Mouse (Mus musculus) liver, adult 2 months (tissue): Measurements from ENCODE around the gene Metrn. TPM values are rescaled to one million over a fixed set of nuclear protein-coding genes. Genes with fewer than 3 reads are reported as not detected.

Source experiments
- DNase-seq: peaks from one replicate; pipeline ENCODE4 v3.0.0-alpha.2; 2011; ENCODE audit warnings: low read depth, low spot score; ENCODE audit errors: extremely low read depth
- H3K27ac ChIP-seq: fragments of 200-500 bp; replicated peaks from 2 replicates; pipeline ENCODE4 v1.5.1; 2012; ENCODE audit warnings: low read depth, mild to moderate bottlenecking, control low read depth, inconsistent platforms, low read length; ENCODE audit not compliant: insufficient read depth
- H3K27me3 ChIP-seq: fragments of 200-500 bp; 2 replicates; pipeline ENCODE4 v1.6.1; 2012; ENCODE audit warnings: mild to moderate bottlenecking, moderate library complexity, low read length, inconsistent platforms; ENCODE audit not compliant: control insufficient read depth, insufficient read depth
- H3K36me3 ChIP-seq: fragments of 200-500 bp; 2 replicates; pipeline ENCODE4 v1.6.1; 2012; ENCODE audit warnings: low read length, inconsistent platforms; ENCODE audit not compliant: control insufficient read depth, insufficient read depth
- H3K4me1 ChIP-seq: fragments of 200-500 bp; 2 replicates; pipeline ENCODE4 v1.6.1; 2011; ENCODE audit warnings: low read length; ENCODE audit not compliant: control insufficient read depth, insufficient read depth
- H3K4me3 ChIP-seq: fragments of 200-500 bp; 2 replicates; pipeline ENCODE4 v1.5.1; 2011; ENCODE audit warnings: low read depth, mild to moderate bottlenecking, control low read depth, low read length, moderate library complexity; ENCODE audit not compliant: insufficient read depth
- H3K79me2 ChIP-seq: fragments of 200-500 bp; 2 replicates; pipeline ENCODE4 v1.6.1; 2012; ENCODE audit warnings: inconsistent platforms, mild to moderate bottlenecking, low read length, moderate library complexity; ENCODE audit not compliant: control insufficient read depth, insufficient read depth
- H3K9ac ChIP-seq: fragments of 200-500 bp; 2 replicates; pipeline ENCODE4 v1.6.1; 2012; ENCODE audit warnings: low read depth, mild to moderate bottlenecking, control low read depth, inconsistent platforms, low read length
- CTCF ChIP-seq: fragments of 200-500 bp; IDR thresholded peaks from 2 replicates; pipeline ENCODE4 v1.5.1; 2011; ENCODE audit warnings: low read depth, low read length, control low read depth
- POLR2A ChIP-seq: fragments of 200-500 bp; IDR thresholded peaks from 2 replicates; pipeline ENCODE4 v1.6.1; 2011; ENCODE audit warnings: low read length, control low read depth; ENCODE audit not compliant: insufficient read depth; ENCODE audit errors: extremely low read depth
- WGBS: fragments of 180-500 bp; shearing (Covaris S2); methylation state at CpG from one replicate; pipeline ENCODE4 v1.1.7; 2018; 5-methylcytosine and 5-hydroxymethylcytosine counted together
- polyA plus RNA-seq: library from polyadenylated mRNA; depleted of rRNA; stranded (reverse); fragments of >200 nt; gene quantifications from 2 replicates; pipeline ENCODE4 v1.2.3, GENCODE M21; 2012
- total RNA-seq: library from RNA; depleted of rRNA; stranded (reverse); fragments of >200 nt; gene quantifications from 2 replicates; pipeline ENCODE4 v1.2.3, GENCODE M21; 2014

Metrn gene
- total and polyA plus RNA-seq, 2 experiments: 21.6 to 22.2 TPM

DNA sequence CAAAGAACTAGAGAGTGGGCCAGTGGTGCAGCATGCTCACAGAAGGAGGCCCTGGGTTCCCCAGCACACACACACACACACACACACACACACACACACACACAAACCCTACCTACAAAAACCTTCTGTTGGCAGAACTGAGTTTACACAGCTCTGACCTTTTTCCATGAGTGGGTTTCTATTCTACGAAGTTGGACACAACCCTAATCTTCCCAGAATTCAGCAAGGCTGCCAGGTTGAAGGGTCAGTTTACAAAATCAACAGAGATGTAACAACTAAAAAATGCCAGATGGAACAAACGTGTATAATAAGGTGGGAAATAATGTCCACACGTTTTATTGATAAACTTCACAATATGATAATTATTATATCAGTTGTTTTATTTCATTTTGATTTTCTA is 39.2 kb downstream of the Metrn start:
- H3K36me3 ChIP-seq: no peaks in the 10 kb centered on the region
- H3K79me2 ChIP-seq: no peaks in the 10 kb centered on the region
- TF ChIP-seq POLR2A (no peak), CTCF (no peak)
- no peak overlapping the region for H3K4me3 ChIP-seq
- DNase-seq: no peak
- no peaks in the 10 kb centered on the region for H3K4me1 ChIP-seq
- 25% methylated on average over 3 of the region's 3 CpGs for WGBS
- no peak overlapping the region for H3K9ac ChIP-seq
- no peaks in the 10 kb centered on the region for H3K27me3 ChIP-seq
- H3K27ac ChIP-seq: no peak overlapping the region

DNA sequence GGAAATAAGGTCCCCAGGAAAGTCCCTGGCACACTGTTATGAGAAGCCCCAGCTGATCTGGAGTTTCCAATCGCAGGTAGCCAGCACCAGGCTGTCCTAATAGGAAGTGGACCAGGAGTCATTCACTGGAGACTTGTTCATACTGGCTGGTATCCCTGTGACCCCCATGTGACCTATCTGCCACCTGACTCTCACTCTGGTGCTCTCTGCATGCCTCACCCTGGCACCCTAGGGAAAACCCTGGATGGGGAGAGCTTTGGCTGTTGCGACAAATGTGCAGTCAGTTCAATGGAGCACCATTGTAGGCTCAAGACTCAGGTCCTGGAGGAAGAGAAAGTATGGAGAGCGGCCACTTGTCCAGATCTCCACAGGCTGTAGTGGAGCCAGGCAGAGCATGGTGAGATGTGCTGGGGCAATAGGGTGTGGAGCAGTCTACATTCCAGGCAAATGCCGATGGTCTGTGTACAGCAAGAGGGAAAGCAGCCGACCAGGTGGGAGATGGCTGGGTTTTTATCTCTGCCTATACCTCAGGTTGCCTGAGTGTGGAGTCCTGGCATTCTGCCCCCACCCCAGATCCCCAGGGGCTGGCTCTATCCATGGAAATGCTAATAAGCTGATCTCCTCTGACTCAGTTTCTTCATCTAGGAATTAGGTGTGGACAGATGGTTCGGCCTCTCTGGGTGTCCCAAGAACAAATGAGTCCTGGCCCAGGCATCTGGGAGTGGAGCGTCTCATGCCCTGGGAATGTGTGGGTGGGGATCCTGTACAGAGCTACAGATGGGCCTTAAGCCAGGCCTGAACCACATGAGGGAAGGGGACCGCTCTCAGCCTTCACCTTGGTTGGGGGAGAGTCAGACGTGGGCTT is 40.3 kb downstream of the Metrn start:
- Histone ChIP-seq H3K79me2 (no peaks in the 10 kb centered on the region), H3K9ac (no peak overlapping the region), H3K4me1 (no peaks in the 10 kb centered on the region), H3K36me3 (no peaks in the 10 kb centered on the region), H3K27me3 (no peaks in the 10 kb centered on the region), H3K4me3 (no peak overlapping the region), H3K27ac (no peak overlapping the region)
- no peak for DNase-seq
- WGBS: 75% methylated on average over 9 of the region's 9 CpGs
- TF ChIP-seq POLR2A (no peak), CTCF (no peak)

DNA sequence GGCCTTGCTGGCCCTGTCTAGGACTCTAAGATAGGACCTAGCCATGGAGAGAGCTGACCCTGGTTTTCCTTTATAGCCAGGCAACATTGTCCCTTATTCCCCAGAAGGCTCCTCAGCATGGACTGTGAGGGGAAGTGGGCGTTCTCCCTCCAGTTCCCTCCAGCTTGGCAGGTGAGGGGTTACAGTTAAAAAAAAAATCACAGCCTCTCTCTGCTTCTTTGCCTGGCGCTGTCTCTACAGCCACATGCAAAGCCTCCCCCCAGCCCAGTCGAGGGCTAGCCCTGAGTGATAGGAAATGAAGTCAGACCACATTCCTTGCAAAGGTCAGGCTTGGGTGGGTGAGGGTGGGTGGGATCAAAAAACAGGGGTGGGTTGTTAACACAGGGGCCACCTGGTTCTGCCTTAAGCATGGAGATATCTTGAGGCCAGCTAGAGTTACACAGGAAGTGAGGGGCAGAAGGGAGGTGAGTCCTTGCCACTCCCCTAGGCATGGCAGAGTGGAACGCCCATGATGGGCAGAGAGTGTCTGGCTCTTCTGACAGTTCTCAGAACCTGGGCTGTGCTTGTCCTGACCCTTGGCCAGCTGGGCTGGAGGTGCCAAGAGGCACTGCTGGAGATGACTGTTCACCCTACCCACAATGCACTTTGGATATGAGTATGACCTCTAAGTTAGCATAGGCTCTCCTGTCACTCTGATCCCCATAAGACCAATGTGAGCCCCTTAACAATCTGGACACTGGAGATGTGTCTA is 41.1 kb downstream of the Metrn start:
- 39% methylated on average over 4 of the region's 4 CpGs for WGBS
- Histone ChIP-seq H3K79me2 (no peaks in the 10 kb centered on the region), H3K27me3 (no peaks in the 10 kb centered on the region), H3K4me3 (no peak overlapping the region), H3K27ac (no peak overlapping the region), H3K36me3 (no peaks in the 10 kb centered on the region), H3K4me1 (no peaks in the 10 kb centered on the region), H3K9ac (no peak overlapping the region)
- no peak for DNase-seq
- TF ChIP-seq CTCF: no peak
- no peak for TF ChIP-seq POLR2A

DNA sequence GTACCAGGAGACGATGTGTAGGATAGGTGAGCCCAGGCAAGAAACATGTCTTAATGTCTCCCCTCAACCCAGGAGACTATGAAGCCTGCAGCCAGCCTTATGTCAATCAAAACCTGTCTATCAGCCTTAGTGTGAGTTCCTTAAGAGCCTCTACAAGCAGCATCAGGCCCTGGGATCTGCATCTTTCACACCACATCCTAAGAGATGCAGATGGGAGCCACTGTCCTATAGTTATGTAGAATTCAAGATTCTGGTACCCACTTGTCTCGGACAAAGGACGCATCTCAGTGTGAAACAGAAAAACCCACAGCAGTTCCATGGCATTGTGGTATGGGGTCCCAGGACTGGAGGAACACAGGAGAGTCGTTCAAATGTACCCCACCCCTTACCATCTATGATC is 41.9 kb downstream of the Metrn start:
- no peak overlapping the region for H3K4me3 ChIP-seq
- WGBS: 76% methylated on average over 4 of the region's 4 CpGs
- TF ChIP-seq POLR2A (no peak), CTCF (no peak)
- DNase-seq: no peak
- H3K27me3 ChIP-seq: no peaks in the 10 kb centered on the region
- no peak overlapping the region for H3K9ac ChIP-seq
- H3K27ac ChIP-seq: no peak overlapping the region
- H3K36me3 ChIP-seq: no peaks in the 10 kb centered on the region
- no peaks in the 10 kb centered on the region for H3K79me2 ChIP-seq
- no peaks in the 10 kb centered on the region for H3K4me1 ChIP-seq

DNA sequence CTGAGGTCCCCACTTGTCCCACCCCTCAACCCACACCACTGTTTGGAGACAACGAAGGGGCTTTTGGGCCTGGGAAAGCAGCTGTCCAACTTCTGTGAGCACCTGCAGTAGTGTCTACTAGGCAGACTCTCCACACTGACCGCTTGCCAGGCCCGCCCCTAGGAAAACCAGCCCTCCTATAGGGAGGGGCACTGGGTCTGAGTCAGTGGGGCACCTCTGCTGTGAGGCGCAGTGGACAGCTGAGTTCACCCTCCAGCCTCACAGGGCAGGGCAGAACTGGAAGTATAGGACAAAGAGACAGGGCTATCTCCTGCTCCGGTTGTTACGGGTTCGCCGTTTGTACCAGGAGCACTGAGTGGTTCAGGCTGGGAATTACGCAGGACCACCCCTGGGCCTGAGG is 42.7 kb downstream of the Metrn start, which contains the start of gene Msln:
TSS of gene Msln (minus strand) at position 138 of the 400 bp plus-strand sequence.
- Histone ChIP-seq H3K36me3 (no peaks in the 10 kb centered on the region), H3K27me3 (no peaks in the 10 kb centered on the region), H3K4me1 (no peaks in the 10 kb centered on the region), H3K79me2 (no peaks in the 10 kb centered on the region), H3K27ac (no peak within 1 kb of the TSS), H3K9ac (no peak within 1 kb of the TSS), H3K4me3 (no peak within 1 kb of the TSS)
- DNase-seq: no peak
- 88% methylated on average over 9 of the region's 9 CpGs for WGBS
- TF ChIP-seq CTCF: no peak
- no peak for TF ChIP-seq POLR2A

DNA sequence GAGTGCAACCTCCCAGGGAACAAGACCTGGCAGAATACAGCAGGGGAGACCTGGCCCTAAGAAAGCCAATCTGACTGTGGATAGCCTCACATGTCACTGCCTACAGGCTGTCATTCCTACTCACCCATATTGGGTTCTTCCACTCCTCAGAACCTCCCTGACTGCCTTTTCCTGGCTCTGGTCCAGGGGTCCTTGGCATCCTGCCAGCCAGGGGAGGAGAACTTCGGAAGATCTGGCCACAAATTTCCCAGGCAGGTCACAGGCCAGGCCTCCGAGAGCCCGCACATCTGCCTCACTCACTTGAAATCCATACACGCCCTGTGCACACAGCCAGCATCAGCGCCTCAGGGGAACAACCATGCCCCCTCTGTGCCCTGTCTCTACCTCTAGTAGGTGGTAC is 45.5 kb downstream of the Metrn start:
- no peaks in the 10 kb centered on the region for H3K27me3 ChIP-seq
- no peak overlapping the region for H3K4me3 ChIP-seq
- WGBS: 30% methylated on average over 5 of the region's 5 CpGs
- no peaks in the 10 kb centered on the region for H3K36me3 ChIP-seq
- no peaks in the 10 kb centered on the region for H3K79me2 ChIP-seq
- no peak overlapping the region for H3K27ac ChIP-seq
- TF ChIP-seq POLR2A: no peak
- TF ChIP-seq CTCF: no peak
- no peak for DNase-seq
- H3K4me1 ChIP-seq: no peaks in the 10 kb centered on the region
- no peak overlapping the region for H3K9ac ChIP-seq
